Mouse (Mus musculus): ENCODE results near the gene U2af1l4.

DNA sequence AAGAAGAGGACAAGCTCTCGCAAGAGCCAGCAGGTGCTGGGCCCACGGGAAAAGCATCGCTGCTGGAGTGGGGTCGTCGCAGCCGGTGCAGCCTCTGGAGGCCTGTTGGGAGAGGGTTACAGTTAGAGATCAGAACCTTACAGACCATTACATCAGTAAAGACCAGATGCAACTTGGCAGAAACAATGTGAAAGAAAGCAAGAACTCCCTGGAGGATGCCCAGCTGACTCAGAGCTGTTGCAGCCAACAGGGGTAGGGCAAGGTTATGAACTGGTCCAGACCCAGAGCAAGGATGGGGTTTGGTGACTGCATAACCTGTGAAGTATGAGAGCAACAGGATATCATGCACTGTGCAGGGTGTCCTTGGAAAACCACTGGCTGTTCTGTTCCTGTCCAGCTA is 38.6 kb upstream of the U2af1l4 start:
- TF ChIP-seq CTCF (IDR thresholded peaks at IDR 0.05; ENCODE audit: extremely low read depth, insufficient read depth, low read length), result no peak
- TF ChIP-seq POLR2A (IDR thresholded peaks at IDR 0.05; ENCODE audit: extremely low read depth, insufficient read depth, low read length), result no peak

Data from cortical plate, adult 2 months (tissue).